Mouse (Mus musculus) midbrain, embryonic 13.5 days (tissue): ENCODE results near the gene Gstm3. TPM values are rescaled to one million over a fixed set of nuclear protein-coding genes. Genes with fewer than 3 reads are reported as not detected.
"Not testable (repeated sequence)": the region's sequence is repeated elsewhere in the genome, so short reads cannot be mapped to it uniquely, and the experiment has no call there.

ENCODE experiments used
- ATAC-seq: fragments of 200-750 bp; cut with Nextera tagmentation; 2 replicates; pipeline ENCODE4 v1.8.0; 2017; ENCODE audit warnings: mild to moderate bottlenecking, moderate TSS enrichment, moderate library complexity
- H3K27ac ChIP-seq: fragments of 300-500 bp; sonication (generic); 2 replicates; pipeline ENCODE4 v1.5.1; 2015; ENCODE audit warnings: inconsistent platforms, mild to moderate bottlenecking, moderate library complexity
- H3K27me3 ChIP-seq: fragments of 300-500 bp; sonication (generic); 2 replicates; pipeline ENCODE4 v1.6.1; 2015; ENCODE audit warnings: mild to moderate bottlenecking, inconsistent platforms
- H3K36me3 ChIP-seq: fragments of 300-500 bp; sonication (generic); 2 replicates; pipeline ENCODE4 v1.6.1; 2015; ENCODE audit warnings: mild to moderate bottlenecking, inconsistent platforms
- H3K4me1 ChIP-seq: fragments of 300-500 bp; sonication (generic); replicated peaks from 2 replicates; pipeline ENCODE4 v1.6.1; 2015; ENCODE audit warnings: inconsistent platforms
- H3K4me2 ChIP-seq: fragments of 300-500 bp; sonication (generic); replicated peaks from 2 replicates; pipeline ENCODE4 v1.6.1; 2015; ENCODE audit warnings: moderate library complexity, mild to moderate bottlenecking, inconsistent platforms
- H3K4me3 ChIP-seq: fragments of 300-500 bp; sonication (generic); replicated peaks from 2 replicates; pipeline ENCODE4 v1.5.1; 2015; ENCODE audit warnings: mild to moderate bottlenecking, inconsistent platforms
- H3K9ac ChIP-seq: fragments of 300-500 bp; sonication (generic); replicated peaks from 2 replicates; pipeline ENCODE4 v1.6.1; 2015; ENCODE audit warnings: mild to moderate bottlenecking, inconsistent platforms
- H3K9me3 ChIP-seq: fragments of 300-500 bp; sonication (generic); 2 replicates; pipeline ENCODE4 v1.6.1; 2016; ENCODE audit warnings: mild to moderate bottlenecking, inconsistent platforms
- WGBS: fragments of 180-500 bp; shearing (Covaris S2); methylation state at CpG from one replicate; pipeline ENCODE4 v1.1.7; 2015; 5-methylcytosine and 5-hydroxymethylcytosine counted together
- polyA plus RNA-seq: library from polyadenylated mRNA; unstranded; fragments of >200 nt; fragmentation: Nextera tagmentation; extraction: Ambion mirVana; gene quantifications from 2 replicates; pipeline ENCODE4 v1.2.1, GENCODE M21; 2015

The Gstm3 gene
- polyA plus RNA-seq, 1 experiment from 2014 or later = not detected

GRCm38 (mm10) chr3:107998591-107998990, 29.5 kb upstream of the Gstm3 start:
- ATAC-seq = no peak
- Histone ChIP-seq H3K4me3 (no peak overlapping the region), H3K9me3 (no peaks in the 10 kb centered on the region), H3K4me2 (no peak overlapping the region), H3K27me3 (no peaks in the 10 kb centered on the region), H3K9ac (no peak overlapping the region), H3K36me3 (no peaks in the 10 kb centered on the region), H3K4me1 (no peaks in the 10 kb centered on the region), H3K27ac (no peak overlapping the region)
- WGBS = 82% methylated on average over 3 of the region's 3 CpGs

- H3K4me1 ChIP-seq = no peaks in the 10 kb centered on the region
- H3K4me2 ChIP-seq = no peak overlapping the region
- no peaks in the 10 kb centered on the region for H3K9me3 ChIP-seq
- no peak overlapping the region for H3K27ac ChIP-seq
- no peak for ATAC-seq
- WGBS = 91% methylated on average over 4 of the region's 4 CpGs
- no peaks in the 10 kb centered on the region for H3K27me3 ChIP-seq
- no peak overlapping the region for H3K4me3 ChIP-seq
- H3K36me3 ChIP-seq = no peaks in the 10 kb centered on the region
- H3K9ac ChIP-seq = no peak overlapping the region
Measured at GRCm38 (mm10) chr3:107996576-107996975, 27.5 kb upstream of the Gstm3 start.

DNA sequence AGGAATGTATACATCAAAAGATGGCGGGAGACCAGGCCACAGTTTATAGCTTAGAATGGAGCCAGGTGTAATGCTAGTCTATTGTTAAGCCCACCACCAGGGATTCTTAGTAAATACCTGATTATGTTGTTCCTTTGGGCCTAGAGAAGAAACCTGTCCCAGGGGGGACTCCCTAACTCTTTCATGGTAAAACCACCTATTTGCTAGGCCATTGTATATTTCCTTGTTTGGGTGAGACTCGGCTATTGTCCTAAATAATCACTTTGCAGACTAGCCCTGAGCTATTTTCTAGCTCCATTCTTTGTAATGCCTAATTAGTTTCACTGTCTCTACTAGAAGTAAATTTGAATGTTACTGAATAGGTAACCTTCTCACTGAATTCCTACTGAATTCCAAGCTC, 26.9 kb upstream of the Gstm3 start:
- not testable (repeated sequence) for ATAC-seq, H3K27me3 ChIP-seq, H3K9me3 ChIP-seq, H3K4me3 ChIP-seq, H3K9ac ChIP-seq, H3K4me1 ChIP-seq, H3K27ac ChIP-seq, H3K4me2 ChIP-seq, H3K36me3 ChIP-seq
- WGBS = 67% methylated on average over 2 of the region's 2 CpGs

DNA sequence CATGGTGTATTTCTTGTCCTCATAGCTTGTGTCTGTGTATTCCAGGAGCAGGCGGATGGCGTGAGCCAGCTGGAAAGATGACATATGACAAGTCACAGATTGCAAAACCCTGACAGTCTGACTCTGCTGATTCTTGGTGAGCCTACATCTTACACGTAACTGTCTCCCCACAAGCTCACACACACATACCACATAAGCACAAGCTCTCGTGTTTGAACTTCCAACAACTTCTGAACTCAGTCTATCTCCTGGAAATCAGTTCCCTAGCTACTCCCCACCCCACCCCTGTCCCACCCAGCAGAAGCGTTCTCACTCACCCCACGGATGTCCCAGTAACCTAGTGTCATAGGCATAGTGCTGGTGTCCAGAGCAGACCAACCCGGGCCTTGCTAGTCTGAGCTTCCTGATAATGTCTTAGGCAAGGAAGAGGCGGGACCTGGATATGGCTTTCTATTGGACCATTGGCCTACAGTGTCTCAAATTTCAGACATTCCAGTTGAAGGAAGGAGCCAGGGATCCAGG, 17.0 kb upstream of the Gstm3 start, which contains the start of gene Gstm2:
Gene Gstm2, minus strand, starts transcription at position 413 of the 522 bp plus-strand sequence.
- no peak within 1 kb of the TSS for H3K4me3 ChIP-seq
- no peak within 1 kb of the TSS for H3K9ac ChIP-seq
- no peaks in the 10 kb centered on the region for H3K9me3 ChIP-seq
- H3K36me3 ChIP-seq = no peaks in the 10 kb centered on the region
- no peaks in the 10 kb centered on the region for H3K27me3 ChIP-seq
- H3K4me1 ChIP-seq = no peaks in the 10 kb centered on the region
- no peak within 1 kb of the TSS for H3K27ac ChIP-seq
- 67% methylated on average over 8 of the region's 8 CpGs for WGBS
- ATAC-seq = no peak
- no peak within 1 kb of the TSS for H3K4me2 ChIP-seq

DNA sequence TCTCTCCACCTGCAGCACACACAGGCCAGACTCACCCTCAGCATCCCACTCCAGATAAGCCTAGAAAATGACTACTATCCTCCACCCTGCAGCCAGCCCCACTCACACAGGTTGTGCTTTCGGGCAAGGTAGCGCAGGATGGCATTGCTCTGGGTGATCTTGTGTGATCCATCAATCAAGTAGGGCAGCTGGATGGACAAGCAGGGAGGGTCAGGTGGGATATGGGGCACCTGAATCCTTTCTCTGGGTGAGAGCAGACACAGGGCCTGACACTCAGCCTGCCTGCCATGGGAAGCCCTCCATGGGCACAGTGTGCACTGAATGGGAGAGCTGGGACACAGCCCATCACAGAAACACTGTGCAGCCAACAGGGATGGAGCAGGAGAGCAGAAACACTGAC, 16.1 kb upstream of the Gstm3 start:
- not testable (repeated sequence) for H3K36me3 ChIP-seq, H3K9ac ChIP-seq, H3K4me2 ChIP-seq, H3K27ac ChIP-seq, H3K4me1 ChIP-seq, H3K4me3 ChIP-seq, H3K9me3 ChIP-seq, H3K27me3 ChIP-seq, ATAC-seq
- 98% methylated on average over 2 of the region's 2 CpGs for WGBS

DNA sequence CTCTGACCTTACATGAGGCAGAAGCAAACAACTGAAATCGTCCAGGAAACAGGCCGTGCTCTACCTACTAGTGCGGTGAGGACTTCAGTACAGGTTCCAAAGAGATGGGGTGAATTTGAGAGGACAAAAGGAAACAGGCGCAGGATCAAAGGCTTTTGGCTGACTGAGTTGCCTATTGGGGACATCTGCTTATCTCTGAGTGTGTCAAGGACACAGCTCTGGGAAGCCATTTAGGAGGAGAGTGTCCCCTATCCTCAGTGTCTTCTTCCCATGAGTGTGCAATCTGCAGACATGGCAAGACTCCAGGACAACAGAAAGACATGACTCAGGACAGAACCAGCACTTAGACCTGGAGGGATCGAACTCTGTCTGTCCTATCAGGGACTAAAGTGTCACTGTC, 15.4 kb upstream of the Gstm3 start:
- no peaks in the 10 kb centered on the region for H3K9me3 ChIP-seq
- no peak overlapping the region for H3K4me2 ChIP-seq
- 89% methylated on average over 5 of the region's 5 CpGs for WGBS
- H3K36me3 ChIP-seq = no peaks in the 10 kb centered on the region
- H3K27ac ChIP-seq = no peak overlapping the region
- no peak overlapping the region for H3K9ac ChIP-seq
- ATAC-seq = no peak
- H3K4me3 ChIP-seq = no peak overlapping the region
- no peaks in the 10 kb centered on the region for H3K27me3 ChIP-seq
- H3K4me1 ChIP-seq = no peaks in the 10 kb centered on the region

DNA sequence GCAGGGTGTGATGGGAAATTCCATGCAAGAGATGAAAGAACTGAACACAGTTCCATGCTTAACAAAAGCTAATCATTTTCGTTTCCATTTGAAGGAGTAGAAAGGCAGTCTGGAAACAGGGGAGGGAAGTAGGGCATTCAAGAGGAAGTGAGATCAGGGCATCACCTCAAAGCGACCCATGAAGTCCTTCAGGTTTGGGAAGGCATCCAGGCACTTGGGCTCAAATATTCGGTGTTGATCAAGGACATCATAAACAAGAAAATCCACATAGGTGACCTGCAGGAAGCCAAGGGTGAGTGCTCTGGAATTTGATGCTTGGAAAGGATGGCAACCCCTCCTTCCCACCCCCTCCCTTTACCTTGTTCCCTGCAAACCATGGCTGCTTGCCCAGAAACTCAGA, 14.7 kb upstream of the Gstm3 start:
- H3K36me3 ChIP-seq = no peaks in the 10 kb centered on the region
- H3K4me2 ChIP-seq = no peak overlapping the region
- no peak for ATAC-seq
- H3K4me3 ChIP-seq = no peak overlapping the region
- H3K9me3 ChIP-seq = no peaks in the 10 kb centered on the region
- H3K27ac ChIP-seq = no peak overlapping the region
- H3K27me3 ChIP-seq = no peaks in the 10 kb centered on the region
- 73% methylated on average over 3 of the region's 3 CpGs for WGBS
- H3K9ac ChIP-seq = no peak overlapping the region
- H3K4me1 ChIP-seq = no peaks in the 10 kb centered on the region

GRCm38 (mm10) chr3:107982726-107983125, 13.6 kb upstream of the Gstm3 start:
- no peak for ATAC-seq
- Histone ChIP-seq H3K9me3 (no peaks in the 10 kb centered on the region), H3K27ac (no peak overlapping the region), H3K4me2 (no peak overlapping the region), H3K36me3 (no peaks in the 10 kb centered on the region), H3K4me1 (no peaks in the 10 kb centered on the region), H3K4me3 (no peak overlapping the region), H3K27me3 (no peaks in the 10 kb centered on the region), H3K9ac (no peak overlapping the region)
- 86% methylated on average over 6 of the region's 6 CpGs for WGBS

DNA sequence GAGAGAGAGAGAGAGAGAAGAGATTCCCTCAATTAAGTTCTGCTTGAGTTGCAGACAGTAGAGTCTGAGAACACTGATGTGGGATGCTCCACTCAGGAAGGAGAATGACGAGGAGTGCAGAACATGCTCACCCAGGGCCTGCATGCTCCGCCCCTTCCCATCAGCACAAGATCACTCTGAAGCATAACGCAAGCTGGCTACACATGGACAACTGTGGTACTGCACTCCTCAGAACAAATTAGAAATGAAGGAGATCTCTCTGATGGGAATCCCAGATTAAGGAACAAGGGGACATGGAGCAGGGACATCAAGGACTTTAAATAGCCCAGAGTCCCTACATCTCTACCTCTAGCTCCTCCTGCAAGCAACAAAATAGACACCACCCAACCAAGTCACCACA, 12.2 kb upstream of the Gstm3 start:
- H3K4me2 ChIP-seq = no peak overlapping the region
- no peak for ATAC-seq
- H3K9me3 ChIP-seq = no peaks in the 10 kb centered on the region
- no peaks in the 10 kb centered on the region for H3K4me1 ChIP-seq
- H3K36me3 ChIP-seq = no peaks in the 10 kb centered on the region
- no peaks in the 10 kb centered on the region for H3K27me3 ChIP-seq
- H3K4me3 ChIP-seq = no peak overlapping the region
- 68% methylated on average over 3 of the region's 3 CpGs for WGBS
- no peak overlapping the region for H3K27ac ChIP-seq
- no peak overlapping the region for H3K9ac ChIP-seq

GRCm38 (mm10) chr3:107977691-107978090, 8.6 kb upstream of the Gstm3 start:
- Histone ChIP-seq H3K27ac (no peak overlapping the region), H3K4me2 (no peak overlapping the region), H3K4me3 (no peak overlapping the region), H3K4me1 (no peaks in the 10 kb centered on the region), H3K27me3 (no peaks in the 10 kb centered on the region), H3K9me3 (no peaks in the 10 kb centered on the region; the same call in 1 of the 2 replicates), H3K9ac (no peak overlapping the region), H3K36me3 (no peaks in the 10 kb centered on the region)
- 83% methylated on average over 3 of the region's 3 CpGs for WGBS
- ATAC-seq = no peak

DNA sequence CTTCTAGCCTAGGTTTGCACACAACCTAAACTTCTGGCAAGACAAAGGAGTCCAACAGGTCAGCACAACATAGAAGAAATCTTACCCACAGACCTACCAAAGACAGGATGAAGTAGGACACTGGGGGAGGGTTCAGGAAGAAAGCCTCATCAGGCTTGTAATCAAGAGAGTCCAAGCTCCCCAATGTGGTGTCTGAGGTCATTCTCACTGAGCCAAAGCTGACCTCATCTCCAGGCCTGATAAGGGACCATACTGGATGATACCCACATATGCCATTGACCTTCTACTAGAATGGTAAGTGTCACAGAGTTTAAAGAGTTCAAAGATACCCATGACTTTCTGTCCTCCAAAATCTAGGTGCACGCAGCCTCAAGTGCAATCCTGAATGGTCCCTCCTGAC, 5.2 kb upstream of the Gstm3 start:
- H3K9me3 ChIP-seq = no peaks in the 10 kb centered on the region; the same call in 1 of the 2 replicates
- H3K27me3 ChIP-seq = 0 out of 2 replicates have a peak, but pooled peaks cover 3% of the 10 kb centered on the region
- no peak overlapping the region for H3K27ac ChIP-seq
- WGBS = 97% methylated on average over 1 of the region's 1 CpGs
- ATAC-seq = no peak
- H3K4me2 ChIP-seq = no peak overlapping the region
- H3K9ac ChIP-seq = no peak overlapping the region
- H3K36me3 ChIP-seq = no peaks in the 10 kb centered on the region
- H3K4me1 ChIP-seq = no peaks in the 10 kb centered on the region
- H3K4me3 ChIP-seq = no peak overlapping the region

GRCm38 (mm10) chr3:107972070-107972469, 3.0 kb upstream of the Gstm3 start:
- no peak overlapping the region for H3K4me2 ChIP-seq
- H3K27ac ChIP-seq = no peak overlapping the region
- WGBS = 89% methylated on average over 3 of the region's 3 CpGs

GRCm38 (mm10) chr3:107971101-107971500, 2.0 kb upstream of the Gstm3 start:
- H3K9ac ChIP-seq, H3K27me3 ChIP-seq, H3K4me2 ChIP-seq, H3K36me3 ChIP-seq, H3K4me1 ChIP-seq, ATAC-seq, H3K4me3 ChIP-seq, H3K9me3 ChIP-seq, H3K27ac ChIP-seq: not testable (repeated sequence)
- WGBS = 57% methylated on average over 3 of the region's 3 CpGs

More at GRCm38 (mm10) chr3:107972070-107972469, 3.0 kb upstream of the Gstm3 start:
- H3K4me3 ChIP-seq = no peak overlapping the region
- 0 out of 2 replicates have a peak, but pooled peaks cover 3% of the 10 kb centered on the region for H3K27me3 ChIP-seq
- no peak overlapping the region for H3K9ac ChIP-seq
- no peaks in the 10 kb centered on the region for H3K4me1 ChIP-seq
- H3K9me3 ChIP-seq = no peaks in the 10 kb centered on the region; the same call in 1 of the 2 replicates
- H3K36me3 ChIP-seq = no peaks in the 10 kb centered on the region
- no peak for ATAC-seq
